Mouse (Mus musculus) gastrocnemius, postnatal 36 days (tissue): ENCODE data around the gene Alg3. TPM values are rescaled to one million over a fixed set of nuclear protein-coding genes. Genes with fewer than 3 reads are reported as not detected.

Source experiments
- DNase-seq, 2 experiments: peaks; one replicate each; pipeline ENCODE4 v3.0.0; 2022
- intact Hi-C: fragments of 180-260 bp; cut with DNase I; formaldehyde crosslinking; loops from one replicate; pipeline ENCODE4 v1.15.1; 2025
- long read RNA-seq, 2 experiments: library from polyadenylated mRNA; stranded (forward); transcript quantifications; one replicate each; pipeline ENCODE4 v2.0.0; 2021
- total RNA-seq, 2 experiments: library from RNA; stranded (reverse); gene quantifications; 2 replicates each; pipeline ENCODE4 v1.2.3; 2021

The Alg3 gene
- 10 to 100 TPM; 12.7 to 15.8 TPM for total RNA-seq
- long read RNA-seq, experiment 1, transcript Alg3-201 (9 exons, 1,451 nt): major isoform, 20 of 25 reads
- long read RNA-seq, experiment 1, partial matches to known transcripts: 3 of 25 reads
- long read RNA-seq, experiment 1, other reads (novel, unspliced or antisense): 0 of 25 reads
- long read RNA-seq, experiment 2, transcript Alg3-201 (9 exons, 1,451 nt): major isoform, 13 of 19 reads
- long read RNA-seq, experiment 2, partial matches to known transcripts: 1 of 19 reads
- long read RNA-seq, experiment 2, other reads (novel, unspliced or antisense): 1 of 19 reads

GRCm38 (mm10) chr16:20611357-20612227 lies at the start of gene Alg3, which contains the start of the genes Eef1akmt4 and Gm49333:
TSS of gene Alg3 (minus strand) at chr16:20611735.
TSS of gene Eef1akmt4 (plus strand) at chr16:20611593.
TSS of gene Gm49333 (plus strand) at chr16:20611610.
- peak; percentile 78 for DNase-seq
- intact Hi-C loops: no loop called here

DNA sequence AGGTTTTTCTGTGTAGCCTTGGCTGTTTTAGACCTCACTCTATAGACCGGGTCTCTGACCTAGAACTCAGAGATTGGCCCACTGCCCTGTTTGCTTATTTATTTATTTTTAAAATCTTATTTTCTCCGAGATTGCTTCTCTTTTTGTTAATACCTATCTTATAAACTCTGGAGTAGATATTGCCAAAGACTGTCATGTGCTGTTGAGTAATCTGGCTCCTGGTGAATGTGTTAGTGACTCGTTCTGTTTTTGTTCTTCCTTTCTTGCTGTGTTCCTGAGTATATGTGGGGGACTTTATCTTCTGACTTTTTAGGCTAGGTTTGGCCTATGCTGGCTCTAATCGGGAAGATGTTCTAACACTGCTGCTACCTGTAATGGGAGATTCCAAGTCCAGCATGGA lies 46.1 kb upstream of the Alg3 start:
- DNase-seq: no peak
- intact Hi-C loops: no loop called here

- intact Hi-C loops: no loop called here
- no peak for DNase-seq
Observed at GRCm38 (mm10) chr16:20653315-20653714, 41.8 kb upstream of the Alg3 start.

- intact Hi-C loops: no loop called here
- DNase-seq: no peak
Observed at GRCm38 (mm10) chr16:20651947-20652310, 40.4 kb upstream of the Alg3 start.

- intact Hi-C loops: no loop called here
- DNase-seq: peak; percentile 95
Observed at GRCm38 (mm10) chr16:20651076-20651946, 39.8 kb upstream of the Alg3 start, which contains the start of gene Psmd2. TSS of gene Psmd2 (plus strand) at chr16:20651652.

DNA sequence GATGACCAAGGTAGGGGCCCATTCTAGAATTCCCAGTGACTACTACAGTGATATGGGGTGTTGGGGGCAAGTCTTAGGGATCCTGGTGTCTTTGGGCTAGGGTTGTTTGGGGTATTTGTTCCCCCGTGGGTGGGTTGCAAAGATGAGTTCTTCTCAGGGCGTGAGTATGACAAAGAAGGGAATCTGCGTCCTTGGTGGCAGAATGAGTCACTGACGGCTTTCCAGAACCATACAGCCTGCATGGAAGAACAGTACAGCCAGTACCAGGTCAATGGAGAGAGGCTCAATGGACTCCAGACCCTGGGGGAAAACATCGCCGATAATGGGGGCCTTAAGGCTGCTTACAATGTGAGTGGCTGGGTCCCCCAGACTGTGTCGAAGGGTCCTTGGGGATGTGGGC lies 32.4 kb upstream of the Alg3 start:
- intact Hi-C loops: loop anchor here (1.0 kb wide), 1 partner anchor 135 kb away; no protein-coding TSS in a partner anchor

DNA sequence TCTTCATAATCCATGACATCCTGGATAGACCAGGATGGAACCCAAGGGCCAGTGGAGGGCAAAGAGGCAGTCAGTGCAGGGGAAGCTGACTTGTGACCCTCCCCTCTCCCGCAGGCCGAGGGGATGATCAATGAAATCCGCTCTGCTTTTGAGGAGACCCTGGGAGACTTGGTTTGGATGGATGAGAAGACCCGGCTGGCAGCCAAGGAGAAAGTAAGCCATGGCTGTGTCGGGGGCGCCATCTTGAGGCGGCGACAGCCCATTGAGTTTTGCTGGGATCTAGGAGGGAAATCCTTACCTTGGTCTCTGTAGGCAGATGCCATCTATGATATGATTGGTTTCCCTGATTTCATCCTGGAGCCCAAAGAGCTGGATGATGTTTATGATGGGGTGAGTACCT lies 30.6 kb upstream of the Alg3 start:
- DNase-seq: peak; percentile 60 to 68
- intact Hi-C loops: no loop called here

More for the DNA sequence above, 32.4 kb upstream of the Alg3 start:
- no peak for DNase-seq

- intact Hi-C loops: no loop called here
- no peak for DNase-seq
Observed at GRCm38 (mm10) chr16:20638367-20638766, 26.8 kb upstream of the Alg3 start.

- DNase-seq: no peak
- intact Hi-C loops: no loop called here
Observed at GRCm38 (mm10) chr16:20637410-20637809, 25.9 kb upstream of the Alg3 start.

DNA sequence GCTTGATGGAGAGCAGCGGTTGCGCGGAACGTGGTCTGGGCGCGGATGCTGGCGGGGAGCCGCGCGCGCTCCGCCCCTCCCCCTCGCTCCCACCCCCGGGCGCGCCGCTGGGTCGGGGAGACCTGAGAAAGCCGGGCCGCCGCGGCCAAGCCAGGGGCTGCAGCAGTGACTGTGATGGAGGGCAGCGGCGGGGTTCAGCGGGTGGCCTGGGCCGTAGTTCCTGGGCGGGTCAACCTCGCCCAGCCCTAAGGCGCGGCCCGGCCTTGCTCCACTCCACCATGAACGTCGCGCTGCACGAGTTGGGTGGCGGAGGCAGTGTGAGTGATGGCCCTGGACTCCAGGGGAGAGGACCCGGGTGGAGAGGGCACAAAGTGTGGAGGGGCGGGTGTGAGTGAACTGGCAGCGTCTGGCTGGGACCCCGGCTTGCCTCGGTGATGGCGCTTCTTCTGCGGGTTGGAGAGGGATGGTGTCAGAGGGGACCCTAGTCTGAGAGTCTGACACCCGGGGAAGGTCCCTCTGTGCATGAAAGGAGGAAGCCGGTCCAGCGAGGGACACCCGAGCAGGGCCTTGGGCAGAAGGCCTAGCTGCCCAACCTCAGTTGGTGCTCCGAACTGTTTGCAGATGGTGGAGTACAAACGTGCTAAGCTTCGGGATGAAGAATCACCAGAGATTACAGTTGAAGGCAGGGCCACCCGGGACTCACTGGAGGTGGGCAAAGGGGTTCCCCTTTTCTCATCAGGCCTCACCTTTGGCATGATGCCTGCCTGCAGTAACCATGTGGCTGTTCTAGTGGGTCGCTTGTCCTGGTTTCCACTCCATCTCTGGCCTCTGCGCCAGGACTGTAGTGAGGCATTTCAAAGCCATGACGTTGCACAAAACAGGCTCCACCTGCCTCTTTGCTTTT lies 18.4 kb upstream of the Alg3 start, which contains the start of gene Ece2:
Gene Ece2 (plus strand): TSS at position 98 of the 904 bp plus-strand sequence.
- no peak for DNase-seq
- intact Hi-C loops: no loop called here

- intact Hi-C loops: no loop called here
- no peak for DNase-seq
Observed at GRCm38 (mm10) chr16:20628871-20629391, 17.4 kb upstream of the Alg3 start.

- intact Hi-C loops: no loop called here
- no peak for DNase-seq
Observed at GRCm38 (mm10) chr16:20623211-20623610, 11.7 kb upstream of the Alg3 start.

GRCm38 (mm10) chr16:20621991-20622685 lies 10.6 kb upstream of the Alg3 start:
- peak in 1 of 2 experiments; percentile 55 for DNase-seq
- intact Hi-C loops: no loop called here

GRCm38 (mm10) chr16:20621191-20621990 lies 9.9 kb upstream of the Alg3 start, which contains the start of gene Camk2n2:
TSS of gene Camk2n2 (minus strand) at chr16:20621287.
- peak; percentile 42 for DNase-seq
- intact Hi-C loops: no loop called here

- no peak for DNase-seq
- intact Hi-C loops: no loop called here
Observed at GRCm38 (mm10) chr16:20620751-20621190, 9.2 kb upstream of the Alg3 start.

GRCm38 (mm10) chr16:20620399-20620735 lies 8.8 kb upstream of the Alg3 start:
- intact Hi-C loops: no loop called here
- DNase-seq: no peak

DNA sequence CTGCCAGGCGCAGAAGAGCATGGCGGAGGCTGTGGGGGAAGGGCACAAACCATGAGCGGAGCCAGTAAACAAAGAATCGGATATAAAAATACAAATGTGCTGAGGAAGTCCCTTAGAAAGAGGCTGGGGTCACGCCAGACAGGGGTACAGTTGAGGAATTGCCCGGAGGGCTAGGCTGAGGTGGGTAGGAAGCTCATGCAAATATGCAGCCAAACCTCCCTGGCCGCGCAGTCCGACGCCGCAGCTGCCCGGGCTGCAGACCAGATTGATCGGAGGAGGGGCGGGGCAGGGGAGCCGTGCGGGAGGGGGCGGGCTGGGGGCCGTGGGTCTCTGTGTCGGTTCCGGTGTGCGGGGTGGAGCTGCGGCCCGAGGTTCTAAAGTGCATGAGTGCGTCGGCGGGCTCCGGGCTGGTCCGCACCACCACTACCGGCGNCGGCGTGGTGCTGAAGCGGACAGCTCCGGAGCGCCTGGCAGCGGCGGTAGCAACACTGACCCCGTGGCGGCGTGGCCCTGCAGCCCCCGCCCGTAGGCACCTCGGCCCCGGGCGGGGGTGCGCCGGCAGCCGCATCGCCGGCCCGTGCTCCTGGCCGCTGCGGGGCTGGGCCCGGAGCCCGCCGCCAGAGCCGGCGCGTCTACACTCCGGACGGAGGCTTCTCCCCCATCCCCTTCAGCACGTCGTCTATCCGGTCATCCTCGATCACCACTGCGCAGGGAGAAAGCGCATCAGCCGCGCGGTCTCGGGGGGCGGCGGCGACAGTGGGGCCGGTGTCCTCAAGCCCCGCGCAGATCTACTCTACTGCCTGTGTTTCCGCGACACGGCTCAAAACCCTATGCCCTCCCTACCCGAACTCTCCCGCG lies 8.2 kb upstream of the Alg3 start:
- intact Hi-C loops: no loop called here

More for the DNA sequence above, 8.2 kb upstream of the Alg3 start:
- no peak for DNase-seq
